Mouse (Mus musculus) liver, embryonic 12.5 days (tissue): ENCODE data around the gene Ccser2. TPM values are rescaled to one million over a fixed set of nuclear protein-coding genes. Genes with fewer than 3 reads are reported as not detected.

Experiments used
- ATAC-seq: fragments of 200-750 bp; cut with Nextera tagmentation; 2 replicates; pipeline ENCODE4 v1.8.0; 2017; ENCODE audit warnings: moderate number of reproducible peaks, mild to moderate bottlenecking, moderate library complexity
- H3K27ac ChIP-seq: fragments of 300-500 bp; sonication (generic); 2 replicates; pipeline ENCODE4 v1.5.1; 2016; ENCODE audit warnings: mild to moderate bottlenecking
- H3K27me3 ChIP-seq: fragments of 300-500 bp; sonication (generic); replicated peaks from 2 replicates; pipeline ENCODE4 v1.6.1; 2016; ENCODE audit warnings: mild to moderate bottlenecking, moderate library complexity
- H3K36me3 ChIP-seq: fragments of 300-500 bp; sonication (generic); 2 replicates; pipeline ENCODE4 v1.6.1; 2016; ENCODE audit warnings: mild to moderate bottlenecking, moderate library complexity
- H3K4me1 ChIP-seq: fragments of 300-500 bp; sonication (generic); 2 replicates; pipeline ENCODE4 v1.6.1; 2016
- H3K4me2 ChIP-seq: fragments of 300-500 bp; sonication (generic); 2 replicates; pipeline ENCODE4 v1.6.1; 2016; ENCODE audit warnings: mild to moderate bottlenecking, moderate library complexity
- H3K4me3 ChIP-seq: fragments of 300-500 bp; sonication (generic); 2 replicates; pipeline ENCODE4 v1.5.1; 2016; ENCODE audit warnings: mild to moderate bottlenecking, moderate library complexity
- H3K9ac ChIP-seq: fragments of 300-500 bp; sonication (generic); 2 replicates; pipeline ENCODE4 v1.6.1; 2016; ENCODE audit warnings: mild to moderate bottlenecking, moderate library complexity
- H3K9me3 ChIP-seq: fragments of 300-500 bp; sonication (generic); replicated peaks from 2 replicates; pipeline ENCODE4 v1.6.1; 2016; ENCODE audit warnings: mild to moderate bottlenecking, moderate library complexity
- WGBS: fragments of 180-500 bp; shearing (Covaris S2); methylation state at CpG from one replicate; pipeline ENCODE4 v1.1.7; 2016; ENCODE audit not compliant: insufficient replicate concordance; 5-methylcytosine and 5-hydroxymethylcytosine counted together
- polyA plus RNA-seq: library from polyadenylated mRNA; unstranded; fragments of >200 nt; fragmentation: Nextera tagmentation; extraction: Ambion mirVana; gene quantifications from 2 replicates; pipeline ENCODE4 v1.2.1, GENCODE M21; 2016

Gene Ccser2
- polyA plus RNA-seq, 1 experiment from 2014 or later = 7.6 TPM

DNA sequence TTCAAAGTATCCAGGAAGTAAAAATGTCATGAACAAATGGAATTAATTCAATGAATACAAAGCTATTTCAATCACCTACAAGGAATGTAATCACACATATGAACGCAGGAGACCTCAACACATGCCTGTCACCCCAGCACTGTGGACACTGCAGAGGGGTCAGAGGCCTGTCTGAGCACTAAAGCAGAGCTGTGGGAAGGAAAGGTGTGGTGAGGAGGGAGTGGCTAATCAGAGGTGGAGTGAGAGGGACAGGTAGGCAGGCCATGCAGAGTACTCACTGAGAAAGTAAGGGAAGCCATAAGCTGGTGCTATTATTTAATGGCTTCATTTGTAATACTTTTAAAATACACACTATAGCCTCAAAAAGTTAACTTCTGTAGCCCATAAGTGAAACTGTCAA is 64.4 kb downstream of the Ccser2 start:
- no peaks in the 10 kb centered on the region for H3K27me3 ChIP-seq
- no peaks in the 10 kb centered on the region for H3K9me3 ChIP-seq
- H3K27ac ChIP-seq = no peak overlapping the region
- no peak overlapping the region for H3K4me3 ChIP-seq
- no peak for ATAC-seq
- H3K36me3 ChIP-seq = 0 out of 2 replicates have a peak, but pooled peaks cover 3% of the 10 kb centered on the region
- WGBS = 68% methylated on average over 1 of the region's 1 CpGs
- H3K4me2 ChIP-seq = no peak overlapping the region
- no peaks in the 10 kb centered on the region for H3K4me1 ChIP-seq
- no peak overlapping the region for H3K9ac ChIP-seq

DNA sequence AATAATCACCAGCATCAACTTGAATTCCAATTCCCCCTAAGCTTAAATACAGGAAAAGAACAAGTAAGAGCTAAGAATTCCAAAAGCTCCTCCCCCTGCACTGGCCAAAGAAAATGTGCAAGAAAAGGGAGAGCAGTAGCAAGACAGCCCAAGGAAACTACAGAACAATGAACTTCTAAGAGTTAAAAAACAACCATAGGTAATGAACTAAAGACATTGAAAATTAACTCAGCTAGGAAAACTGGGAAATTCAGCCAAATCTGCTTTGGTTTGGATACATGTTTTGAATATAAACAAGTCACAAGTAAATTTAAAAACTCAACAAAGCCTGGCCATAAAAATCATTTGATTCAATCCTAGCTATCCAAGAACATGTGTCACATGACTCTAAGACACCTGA is 67.7 kb downstream of the Ccser2 start:
- ATAC-seq = no peak
- Histone ChIP-seq H3K4me3 (no peak overlapping the region), H3K4me1 (no peaks in the 10 kb centered on the region), H3K27me3 (no peaks in the 10 kb centered on the region), H3K4me2 (no peak overlapping the region), H3K27ac (no peak overlapping the region), H3K9me3 (no peaks in the 10 kb centered on the region), H3K9ac (no peak overlapping the region), H3K36me3 (no peaks in the 10 kb centered on the region)

DNA sequence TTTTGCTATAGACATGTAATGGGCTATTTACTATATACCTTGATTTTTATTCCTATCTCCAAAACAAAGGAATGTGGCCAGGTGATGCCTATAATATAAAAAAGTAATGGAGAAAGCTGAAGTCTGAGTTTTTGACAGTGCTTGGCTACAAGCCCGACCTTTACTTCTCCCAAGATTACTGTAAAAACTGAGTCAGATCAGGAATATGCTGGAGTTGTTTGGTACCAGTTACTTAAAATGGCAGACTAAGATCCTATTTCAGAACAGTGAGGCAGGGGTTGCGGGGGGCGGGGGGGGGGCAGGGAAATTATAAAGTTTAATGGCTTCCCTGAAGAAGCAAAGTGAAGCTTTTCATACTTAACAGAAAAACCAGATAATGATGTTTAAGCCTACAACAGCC is 73.9 kb downstream of the Ccser2 start:
- Histone ChIP-seq H3K4me1 (peaks cover 4% of the 10 kb centered on the region; the same call in 1 of the 2 replicates), H3K9me3 (no peaks in the 10 kb centered on the region), H3K27me3 (no peaks in the 10 kb centered on the region), H3K27ac (no peak overlapping the region), H3K4me3 (no peak overlapping the region), H3K36me3 (no peaks in the 10 kb centered on the region), H3K9ac (no peak overlapping the region), H3K4me2 (no peak overlapping the region)
- no peak for ATAC-seq
- WGBS = 75% methylated on average over 3 of the region's 3 CpGs

DNA sequence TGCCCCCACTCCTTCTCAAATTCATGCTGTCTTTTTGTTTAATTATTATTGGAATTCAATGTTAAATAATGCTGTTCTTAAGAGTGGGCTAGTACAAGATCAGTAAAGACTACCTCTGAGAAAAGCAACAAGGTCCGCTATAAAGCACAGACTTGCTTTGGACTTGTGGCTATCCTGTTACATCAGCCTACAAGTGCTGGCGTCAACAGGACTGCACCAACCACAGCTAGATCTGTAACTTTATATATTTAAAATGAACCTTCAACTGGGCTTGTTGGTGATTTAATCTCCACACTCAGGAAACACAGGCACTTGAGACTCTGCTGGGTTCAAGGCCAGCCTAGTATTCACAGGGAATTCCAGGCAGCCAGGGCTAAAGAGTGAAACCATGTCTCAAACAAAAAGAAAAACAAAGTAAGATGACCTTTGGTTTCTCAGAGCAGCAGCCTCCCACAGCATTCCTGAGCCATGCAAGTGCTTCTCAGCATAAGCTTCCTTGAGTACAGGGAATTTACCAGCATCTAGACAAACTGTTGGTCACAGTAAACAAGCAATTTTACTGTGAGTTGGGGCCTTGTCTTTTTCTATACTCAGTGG is 75.7 kb downstream of the Ccser2 start:
- Histone ChIP-seq H3K9me3 (no peaks in the 10 kb centered on the region), H3K27me3 (no peaks in the 10 kb centered on the region), H3K4me1 (peaks cover 4% of the 10 kb centered on the region; the same call in 1 of the 2 replicates), H3K9ac (no peak overlapping the region), H3K4me2 (no peak overlapping the region), H3K4me3 (no peak overlapping the region), H3K36me3 (no peaks in the 10 kb centered on the region), H3K27ac (no peak overlapping the region)
- no peak for ATAC-seq
- 72% methylated on average over 2 of the region's 2 CpGs for WGBS

DNA sequence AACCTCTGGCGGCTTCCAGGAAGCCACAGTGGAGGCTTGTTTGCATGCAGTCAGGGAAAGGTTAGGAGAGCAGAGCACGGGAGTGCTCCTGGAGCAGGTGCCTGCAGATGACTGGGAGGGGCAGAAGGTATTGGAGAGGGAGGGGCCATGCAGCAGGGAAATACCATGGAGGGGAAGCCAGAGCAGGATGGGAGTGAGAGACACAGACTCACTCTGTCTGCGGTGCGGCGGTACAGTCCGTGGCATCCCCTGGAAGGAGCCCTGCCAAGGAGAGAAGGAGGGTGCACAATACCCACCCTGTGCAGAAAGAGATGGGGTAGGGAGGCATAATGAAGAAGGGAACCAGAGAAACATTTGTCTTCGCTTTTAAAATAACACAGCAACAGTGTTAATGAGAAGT is 78.4 kb downstream of the Ccser2 start:
- no peaks in the 10 kb centered on the region for H3K36me3 ChIP-seq
- no peaks in the 10 kb centered on the region for H3K9me3 ChIP-seq
- H3K27ac ChIP-seq = no peak overlapping the region
- H3K4me2 ChIP-seq = no peak overlapping the region
- no peak for ATAC-seq
- WGBS = 81% methylated on average over 7 of the region's 7 CpGs
- H3K4me3 ChIP-seq = no peak overlapping the region
- H3K9ac ChIP-seq = no peak overlapping the region
- no peaks in the 10 kb centered on the region for H3K27me3 ChIP-seq
- peaks cover 4% of the 10 kb centered on the region; the same call in 1 of the 2 replicates for H3K4me1 ChIP-seq

DNA sequence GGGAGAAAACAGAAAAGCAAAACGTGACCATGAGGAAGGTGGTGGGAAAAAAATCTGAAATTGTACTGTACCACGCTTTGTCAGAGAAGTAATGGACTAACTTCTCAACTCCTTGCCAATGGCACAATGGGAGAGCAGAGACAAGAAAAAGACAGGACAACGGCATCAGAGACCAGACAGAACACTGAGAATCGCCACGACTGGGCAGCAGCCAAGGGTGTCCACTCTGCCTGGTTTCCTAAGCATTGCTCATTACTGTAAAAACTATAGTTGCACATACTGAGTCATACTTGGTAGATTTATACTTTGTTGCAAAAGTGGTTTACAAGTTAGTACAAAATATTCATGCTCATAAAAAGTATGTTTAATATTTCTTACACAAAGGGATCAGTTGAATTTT is 82.9 kb downstream of the Ccser2 start:
- Histone ChIP-seq H3K27ac (no peak overlapping the region), H3K4me1 (no peaks in the 10 kb centered on the region), H3K27me3 (no peaks in the 10 kb centered on the region), H3K9ac (no peak overlapping the region), H3K36me3 (no peaks in the 10 kb centered on the region), H3K4me3 (no peak overlapping the region), H3K9me3 (no peaks in the 10 kb centered on the region), H3K4me2 (no peak overlapping the region)
- no peak for ATAC-seq
- 80% methylated on average over 5 of the region's 5 CpGs for WGBS

DNA sequence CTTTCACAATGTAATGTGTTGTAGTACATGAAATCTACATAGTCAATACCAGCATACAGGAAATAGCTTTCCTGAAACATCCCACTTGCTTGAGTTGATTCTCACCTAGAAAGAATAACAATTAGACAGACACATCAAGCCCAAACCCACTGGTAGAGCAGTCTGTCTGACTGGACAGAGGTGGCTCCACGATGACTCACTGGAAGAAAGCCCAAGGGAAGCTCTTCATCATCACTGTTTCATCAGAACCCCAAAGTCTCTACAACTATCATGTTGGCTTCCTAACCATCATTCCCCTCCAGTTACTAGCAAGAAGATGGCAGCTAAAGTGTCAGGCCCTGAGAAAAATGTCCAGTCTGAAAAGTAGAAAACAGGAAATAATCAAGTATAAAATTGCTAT is 83.5 kb downstream of the Ccser2 start:
- H3K27me3 ChIP-seq = no peaks in the 10 kb centered on the region
- no peak for ATAC-seq
- no peak overlapping the region for H3K9ac ChIP-seq
- H3K27ac ChIP-seq = no peak overlapping the region
- no peaks in the 10 kb centered on the region for H3K9me3 ChIP-seq
- H3K36me3 ChIP-seq = no peaks in the 10 kb centered on the region
- no peak overlapping the region for H3K4me2 ChIP-seq
- no peak overlapping the region for H3K4me3 ChIP-seq
- WGBS = 76% methylated on average over 1 of the region's 1 CpGs
- no peaks in the 10 kb centered on the region for H3K4me1 ChIP-seq

DNA sequence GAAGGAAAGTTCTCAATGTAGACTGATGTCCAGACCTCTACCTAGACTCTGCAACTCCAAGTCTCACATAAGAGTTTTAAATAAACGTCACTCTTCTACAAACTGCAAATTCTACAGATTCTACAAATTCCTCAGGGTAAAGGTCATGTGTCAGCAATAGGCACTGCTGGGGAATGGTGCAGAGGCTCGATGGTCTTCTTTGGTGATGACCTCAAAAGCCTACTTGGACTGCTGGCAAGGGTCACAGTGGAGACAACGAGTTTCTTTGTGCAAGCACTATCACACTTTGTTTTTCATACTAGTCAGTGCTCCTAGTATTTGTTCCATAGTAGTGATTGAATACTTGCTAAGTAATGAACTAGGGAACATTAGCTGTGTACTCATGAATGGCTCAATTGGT is 85.0 kb downstream of the Ccser2 start:
- no peak for ATAC-seq
- WGBS = 56% methylated on average over 3 of the region's 3 CpGs
- no peaks in the 10 kb centered on the region for H3K4me1 ChIP-seq
- H3K9me3 ChIP-seq = no peaks in the 10 kb centered on the region
- H3K36me3 ChIP-seq = peaks cover 7% of the 10 kb centered on the region
- H3K4me2 ChIP-seq = no peak overlapping the region
- H3K4me3 ChIP-seq = no peak overlapping the region
- H3K27me3 ChIP-seq = no peaks in the 10 kb centered on the region
- no peak overlapping the region for H3K9ac ChIP-seq
- no peak overlapping the region for H3K27ac ChIP-seq

DNA sequence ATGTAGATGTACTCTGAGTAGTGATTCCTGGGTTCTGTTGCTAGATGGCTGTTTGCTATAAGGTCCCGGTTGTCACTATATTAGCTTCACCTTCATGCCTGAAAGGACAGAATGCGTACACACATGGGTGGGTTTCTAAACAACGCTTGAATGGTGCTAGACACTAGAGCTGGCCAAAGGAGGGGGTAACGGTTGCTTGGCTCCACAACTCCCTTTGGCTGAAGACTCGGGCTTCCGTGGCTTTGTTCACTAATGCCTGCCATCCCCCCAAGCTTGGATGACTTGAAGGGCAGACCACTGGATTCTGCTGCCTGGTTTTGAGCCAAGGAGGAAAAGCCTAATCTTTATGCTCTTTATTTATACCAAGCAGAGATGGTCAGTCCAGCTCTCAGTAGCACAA is 98.3 kb downstream of the Ccser2 start:
- no peak for ATAC-seq

DNA sequence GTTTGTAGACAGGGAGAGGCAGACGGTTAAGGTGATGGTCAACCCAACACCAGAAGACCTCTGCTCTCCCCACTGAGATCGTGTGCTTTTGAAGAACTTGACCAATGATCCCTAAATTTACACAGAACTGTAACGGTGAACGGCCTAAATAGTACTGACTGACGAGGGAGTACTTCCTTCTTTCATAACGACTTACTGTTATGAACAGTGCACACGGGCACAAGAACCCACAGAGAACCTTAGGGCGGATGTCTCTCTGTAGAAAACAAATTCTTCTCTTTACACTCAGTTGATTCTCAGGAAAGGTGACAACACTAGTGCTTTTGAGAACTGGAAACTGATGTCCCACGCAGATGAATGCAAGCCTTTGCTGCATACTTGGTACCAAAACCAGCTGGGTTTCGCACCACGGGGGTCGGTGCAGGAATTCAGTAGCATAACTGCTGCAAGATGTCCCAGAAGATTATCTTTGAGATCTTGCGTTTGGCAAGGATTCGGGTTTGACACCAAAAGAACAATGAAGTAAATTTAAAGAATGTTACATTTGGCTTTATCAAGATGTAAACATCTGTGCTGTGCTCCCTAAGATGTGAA is 99.7 kb downstream of the Ccser2 start:
- H3K9ac ChIP-seq = no peak overlapping the region
- 50% methylated on average over 14 of the region's 14 CpGs for WGBS

More for the DNA sequence above, 98.3 kb downstream of the Ccser2 start:
- no peak overlapping the region for H3K4me2 ChIP-seq
- no peaks in the 10 kb centered on the region for H3K27me3 ChIP-seq
- 66% methylated on average over 6 of the region's 6 CpGs for WGBS
- no peaks in the 10 kb centered on the region for H3K4me1 ChIP-seq
- H3K4me3 ChIP-seq = no peak overlapping the region
- no peak overlapping the region for H3K9ac ChIP-seq
- H3K36me3 ChIP-seq = no peaks in the 10 kb centered on the region
- H3K27ac ChIP-seq = no peak overlapping the region
- H3K9me3 ChIP-seq = no peaks in the 10 kb centered on the region

DNA sequence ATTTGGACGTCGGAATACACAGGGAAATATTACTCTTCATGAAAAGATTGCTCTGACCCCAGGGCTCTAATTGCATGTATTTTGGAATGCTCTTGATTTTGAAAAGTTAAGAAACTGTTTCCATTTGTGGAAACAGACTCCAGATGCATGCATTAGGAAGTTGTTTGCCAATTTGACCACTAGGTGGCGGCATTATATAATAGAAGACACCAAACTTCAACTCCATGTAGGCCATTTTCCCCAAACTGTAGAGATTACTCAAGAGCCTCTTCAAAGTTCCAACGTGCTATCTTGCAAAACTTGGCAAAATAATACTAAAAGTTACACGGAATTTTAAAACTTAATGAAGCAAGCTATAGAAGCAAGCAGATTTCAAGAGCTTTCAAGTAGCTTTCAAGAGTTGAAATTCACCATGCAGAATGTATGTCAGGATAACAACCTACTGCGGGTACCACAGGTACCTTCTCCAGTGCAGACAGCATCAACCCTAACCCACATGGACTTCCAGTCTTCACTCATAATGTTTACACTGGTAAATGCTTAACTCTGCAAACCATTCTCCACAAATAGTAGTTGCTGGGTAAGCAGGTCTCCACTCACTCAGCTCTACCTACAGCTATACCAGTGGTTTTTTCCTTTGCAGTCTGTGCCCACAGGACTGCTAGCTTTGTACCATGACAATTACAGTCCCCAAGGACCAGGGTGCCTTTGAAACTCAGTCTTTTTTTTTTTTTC is 101.4 kb downstream of the Ccser2 start:
- Histone ChIP-seq H3K36me3 (no peaks in the 10 kb centered on the region), H3K4me1 (no peaks in the 10 kb centered on the region), H3K4me3 (no peak overlapping the region), H3K27me3 (no peaks in the 10 kb centered on the region), H3K27ac (no peak overlapping the region), H3K4me2 (no peak overlapping the region), H3K9me3 (no peaks in the 10 kb centered on the region), H3K9ac (no peak overlapping the region)
- WGBS = 19% methylated on average over 6 of the region's 6 CpGs
- ATAC-seq = no peak

More for the DNA sequence above, 99.7 kb downstream of the Ccser2 start:
- ATAC-seq = no peak
- Histone ChIP-seq H3K4me3 (no peak overlapping the region), H3K27ac (no peak overlapping the region), H3K36me3 (no peaks in the 10 kb centered on the region), H3K27me3 (no peaks in the 10 kb centered on the region), H3K4me1 (no peaks in the 10 kb centered on the region), H3K4me2 (no peak overlapping the region), H3K9me3 (no peaks in the 10 kb centered on the region)

DNA sequence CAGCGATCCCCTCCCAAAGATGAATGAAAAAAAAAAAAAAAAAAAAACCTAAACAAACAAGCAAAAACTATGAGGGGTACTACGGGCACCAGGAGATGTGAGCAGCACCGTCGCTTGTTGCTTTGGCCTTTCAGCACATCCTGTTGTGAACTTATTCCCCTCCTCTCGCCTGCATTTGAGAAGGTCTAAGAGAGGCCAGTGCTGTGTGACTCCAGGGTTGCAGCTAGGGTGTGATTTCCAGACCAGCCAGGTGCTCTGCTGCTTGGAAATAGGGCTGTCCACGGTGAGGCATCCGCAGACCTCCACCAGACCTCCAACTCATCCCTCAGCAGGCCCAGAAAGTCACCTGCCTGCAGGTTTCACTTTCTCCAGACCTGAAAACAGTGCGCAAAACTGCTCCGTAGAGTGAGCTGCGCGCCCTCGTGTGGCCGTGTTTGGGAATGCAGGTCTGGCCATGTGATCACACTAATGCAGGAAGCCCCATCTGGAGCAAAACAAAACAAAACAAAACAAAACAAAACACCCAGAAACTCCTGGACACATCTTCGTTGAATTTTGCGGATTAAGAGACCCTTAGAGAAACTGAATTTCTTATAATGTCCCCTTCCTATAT is 104.6 kb downstream of the Ccser2 start:
- no peak overlapping the region for H3K9ac ChIP-seq
- WGBS = 11% methylated on average over 15 of the region's 15 CpGs
- no peaks in the 10 kb centered on the region for H3K27me3 ChIP-seq
- ATAC-seq = peak; percentile 71
- no peaks in the 10 kb centered on the region for H3K36me3 ChIP-seq
- H3K4me3 ChIP-seq = peak overlapping the region; percentile 49
- H3K27ac ChIP-seq = no peak overlapping the region
- H3K4me1 ChIP-seq = no peaks in the 10 kb centered on the region
- peak overlapping the region; percentile 72 for H3K4me2 ChIP-seq
- H3K9me3 ChIP-seq = no peaks in the 10 kb centered on the region
